Mouse (Mus musculus) central nervous system, embryonic 18 days (tissue): Measurements from ENCODE around the gene 4930558K02Rik. TPM values are rescaled to one million over a fixed set of nuclear protein-coding genes. Genes with fewer than 3 reads are reported as not detected.

Experiments
- polyA plus RNA-seq: library from polyadenylated mRNA; depleted of rRNA; stranded (reverse); fragments of >200 nt; gene quantifications from 2 replicates; pipeline ENCODE4 v1.2.3, GENCODE M21; 2012; rRNA removed

Gene 4930558K02Rik
- 0.13 TPM in 1 of 2 replicates, not detected in the other for polyA plus RNA-seq

GRCm38 (mm10) chr1:161979536-161979935 is at the start of gene 4930558K02Rik:
Gene 4930558K02Rik (minus strand): TSS chr1:161979636.

GRCm38 (mm10) chr1:161968589-161969407 is 10.6 kb downstream of the 4930558K02Rik start, which contains the start of gene Pigc:
Gene Pigc (plus strand): TSS chr1:161969186.

Other genes with a start within 250 kb of the 4930558K02Rik start
- 0.58 and 0.70 TPM in 2 replicates for gene Fasl, start 191.1 kb downstream of the 4930558K02Rik start, polyA plus RNA-seq
- gene Suco, start 103.0 kb downstream of the 4930558K02Rik start, polyA plus RNA-seq: 20.5 and 22.6 TPM in 2 replicates
- gene Pigc, start 10.4 kb downstream of the 4930558K02Rik start, polyA plus RNA-seq: 21.4 and 22.5 TPM in 2 replicates